Mouse (Mus musculus): ENCODE measurements around the gene Platr17. TPM values are rescaled to one million over a fixed set of nuclear protein-coding genes. Genes with fewer than 3 reads are reported as not detected.

Gene Platr17
- polyA plus RNA-seq, 1 experiment from 2014 or later: 0.79 TPM

DNA sequence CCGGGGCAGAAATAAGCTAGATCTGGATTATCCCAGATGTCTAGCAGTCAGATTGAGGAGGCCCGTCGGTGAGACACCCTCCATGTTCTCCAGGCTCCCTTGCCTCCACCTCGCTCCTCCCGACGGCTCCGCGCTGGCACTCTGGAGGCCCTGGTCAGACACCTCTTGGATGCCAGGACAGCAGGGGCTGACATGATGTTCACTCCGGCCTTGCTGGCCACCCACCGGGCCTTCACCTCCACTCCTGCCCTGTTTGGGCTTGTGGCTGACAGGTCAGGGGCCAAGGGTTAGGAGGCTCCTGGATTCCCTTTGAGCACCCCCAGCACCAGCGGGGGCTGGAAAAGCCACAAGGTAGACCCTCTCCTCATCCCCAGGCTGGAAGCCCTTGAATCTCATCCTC, 27.0 kb downstream of the Platr17 start:
- Histone ChIP-seq H3K9ac (replicated peaks; ENCODE audit: low read depth, low read length) (no peak overlapping the region), H3K4me2 (ENCODE audit: low read depth, low read length) (no peak overlapping the region), H3K9me3 (ENCODE audit: control insufficient read depth, low read length) (no peaks in the 10 kb centered on the region), H3K27ac (ENCODE audit: low read depth, low read length) (no peak overlapping the region), H3K4me1 (ENCODE audit: control insufficient read depth, insufficient read depth, low read length) (peaks cover 9% of the 10 kb centered on the region), H3K4me3 (ENCODE audit: low read depth, low read length) (no peak overlapping the region), H3K36me3 (ENCODE audit: control insufficient read depth, insufficient read depth, low read length) (peaks cover 10% of the 10 kb centered on the region; the same call in 1 of the 2 replicates), H3K27me3 (ENCODE audit: control insufficient read depth, insufficient read depth, low read length) (no peaks in the 10 kb centered on the region)
- no peak for ATAC-seq (ENCODE audit: low read depth)
- 93% methylated on average over 11 of the region's 11 CpGs for WGBS

DNA sequence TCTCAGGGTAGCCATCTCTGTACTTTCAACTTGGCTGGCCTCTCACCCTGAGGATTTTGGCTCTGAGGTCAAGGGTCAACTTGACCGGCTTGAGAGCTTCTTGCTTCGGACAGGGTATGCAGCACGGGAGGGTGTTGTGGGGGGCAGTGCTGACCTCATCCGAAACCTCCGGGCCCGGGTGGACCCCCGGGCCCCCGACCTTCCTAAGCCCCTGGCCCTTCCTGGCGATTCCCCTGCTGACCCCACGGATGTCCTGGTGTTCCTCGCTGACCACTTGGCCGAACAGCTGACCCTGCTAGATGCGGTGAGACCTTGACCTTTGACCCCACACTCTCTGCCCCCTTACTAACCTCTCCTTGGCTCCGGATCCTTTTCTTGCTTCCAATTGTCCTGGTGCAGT, 27.5 kb downstream of the Platr17 start:
- H3K36me3 ChIP-seq (ENCODE audit: control insufficient read depth, insufficient read depth, low read length): peaks cover 13% of the 10 kb centered on the region; the same call in 1 of the 2 replicates
- no peak overlapping the region for H3K4me3 ChIP-seq (ENCODE audit: low read depth, low read length)
- WGBS: 95% methylated on average over 14 of the region's 14 CpGs
- H3K9me3 ChIP-seq (ENCODE audit: control insufficient read depth, low read length): no peaks in the 10 kb centered on the region
- no peak overlapping the region for H3K9ac ChIP-seq (replicated peaks; ENCODE audit: low read depth, low read length)
- H3K27me3 ChIP-seq (ENCODE audit: control insufficient read depth, insufficient read depth, low read length): no peaks in the 10 kb centered on the region
- no peak overlapping the region for H3K27ac ChIP-seq (ENCODE audit: low read depth, low read length)
- no peak overlapping the region for H3K4me2 ChIP-seq (ENCODE audit: low read depth, low read length)
- no peak for ATAC-seq (ENCODE audit: low read depth)
- peaks cover 9% of the 10 kb centered on the region for H3K4me1 ChIP-seq (ENCODE audit: control insufficient read depth, insufficient read depth, low read length)

DNA sequence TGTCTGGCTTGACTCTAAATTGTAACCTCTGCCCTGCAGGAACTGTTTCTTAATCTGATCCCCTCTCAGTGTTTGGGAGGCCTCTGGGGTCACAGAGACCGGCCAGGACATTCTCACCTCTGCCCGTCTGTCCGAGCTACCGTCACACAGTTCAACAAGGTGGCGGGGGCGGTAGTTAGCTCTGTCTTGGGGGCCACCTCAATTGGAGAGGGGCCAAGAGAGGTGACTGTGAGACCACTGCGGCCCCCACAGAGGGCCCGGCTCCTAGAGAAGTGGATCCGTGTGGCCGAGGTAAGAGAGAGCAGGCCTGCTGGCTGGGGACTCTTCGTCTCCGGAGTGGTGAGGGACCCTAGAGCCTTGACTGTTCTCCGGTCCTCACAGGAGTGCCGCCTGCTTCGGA, 28.0 kb downstream of the Platr17 start:
- H3K27ac ChIP-seq (ENCODE audit: low read depth, low read length): no peak overlapping the region
- no peak overlapping the region for H3K9ac ChIP-seq (replicated peaks; ENCODE audit: low read depth, low read length)
- H3K27me3 ChIP-seq (ENCODE audit: control insufficient read depth, insufficient read depth, low read length): no peaks in the 10 kb centered on the region
- no peaks in the 10 kb centered on the region for H3K9me3 ChIP-seq (ENCODE audit: control insufficient read depth, low read length)
- H3K36me3 ChIP-seq (ENCODE audit: control insufficient read depth, insufficient read depth, low read length): peaks cover 15% of the 10 kb centered on the region; the same call in 1 of the 2 replicates
- H3K4me3 ChIP-seq (ENCODE audit: low read depth, low read length): no peak overlapping the region
- WGBS: 92% methylated on average over 15 of the region's 15 CpGs
- no peak for ATAC-seq (ENCODE audit: low read depth)
- H3K4me2 ChIP-seq (ENCODE audit: low read depth, low read length): no peak overlapping the region
- H3K4me1 ChIP-seq (ENCODE audit: control insufficient read depth, insufficient read depth, low read length): peaks cover 9% of the 10 kb centered on the region

DNA sequence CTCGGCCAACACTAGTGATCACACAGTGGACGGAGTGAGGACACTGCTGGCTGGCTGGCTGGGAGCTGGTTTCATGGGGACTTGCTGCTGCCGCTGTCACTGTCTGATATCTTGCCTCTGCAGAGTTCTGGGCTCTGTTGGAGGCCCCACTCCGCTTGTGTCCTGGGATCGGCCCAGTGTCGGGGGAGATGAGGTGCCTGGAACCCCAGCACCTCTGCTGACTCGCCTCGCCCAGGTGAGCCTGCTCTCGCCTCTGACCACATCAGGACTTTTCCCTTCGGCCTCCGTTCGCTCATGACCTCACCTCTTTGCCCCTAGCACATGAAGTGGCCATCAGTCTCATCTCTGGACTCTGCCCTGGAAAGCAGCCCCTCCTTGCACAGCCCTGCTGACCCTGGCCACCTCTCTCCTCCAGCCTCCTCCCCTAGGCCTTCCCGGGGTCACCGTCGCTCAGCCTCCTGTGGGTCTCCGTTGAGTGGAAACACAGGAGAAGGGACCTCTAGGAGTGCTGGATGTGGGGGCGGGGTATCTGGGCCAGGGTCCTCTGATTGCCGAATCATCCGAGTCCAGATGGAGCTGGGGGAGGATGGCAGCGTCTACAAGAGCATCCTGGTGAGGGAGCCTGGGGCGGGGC, 30.6 kb downstream of the Platr17 start:
- H3K27ac ChIP-seq (ENCODE audit: low read depth, low read length): no peak overlapping the region
- no peak for ATAC-seq (ENCODE audit: low read depth)
- H3K27me3 ChIP-seq (ENCODE audit: control insufficient read depth, insufficient read depth, low read length): no peaks in the 10 kb centered on the region
- no peak overlapping the region for H3K4me2 ChIP-seq (ENCODE audit: low read depth, low read length)
- H3K9ac ChIP-seq (replicated peaks; ENCODE audit: low read depth, low read length): no peak overlapping the region
- 89% methylated on average over 21 of the region's 21 CpGs for WGBS
- no peaks in the 10 kb centered on the region for H3K9me3 ChIP-seq (ENCODE audit: control insufficient read depth, low read length)
- peaks cover 13% of the 10 kb centered on the region for H3K4me1 ChIP-seq (ENCODE audit: control insufficient read depth, insufficient read depth, low read length)
- peaks cover 15% of the 10 kb centered on the region; the same call in 1 of the 2 replicates for H3K36me3 ChIP-seq (ENCODE audit: control insufficient read depth, insufficient read depth, low read length)
- no peak overlapping the region for H3K4me3 ChIP-seq (ENCODE audit: low read depth, low read length)

DNA sequence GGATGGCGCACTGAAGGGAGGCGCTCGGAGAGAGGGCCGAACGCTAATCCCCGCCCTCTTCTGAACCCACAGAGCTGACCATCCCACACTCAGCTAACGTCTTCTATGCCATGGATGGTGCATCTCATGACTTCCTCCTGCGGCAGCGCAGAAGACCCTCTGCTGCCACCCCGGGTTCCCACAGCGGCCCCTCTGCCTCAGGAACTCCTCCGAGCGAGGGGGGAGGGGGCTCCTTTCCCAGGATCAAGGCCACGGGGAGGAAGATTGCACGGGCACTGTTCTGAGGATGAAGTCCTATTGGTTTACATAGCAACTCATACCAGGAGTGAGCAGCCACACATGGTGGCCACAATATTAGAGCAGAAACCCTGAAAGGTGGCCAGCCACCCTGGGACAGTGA, 32.1 kb downstream of the Platr17 start:
- WGBS: 84% methylated on average over 15 of the region's 15 CpGs
- Histone ChIP-seq H3K36me3 (ENCODE audit: control insufficient read depth, insufficient read depth, low read length) (peaks cover 15% of the 10 kb centered on the region; the same call in 1 of the 2 replicates), H3K27ac (ENCODE audit: low read depth, low read length) (no peak overlapping the region), H3K27me3 (ENCODE audit: control insufficient read depth, insufficient read depth, low read length) (no peaks in the 10 kb centered on the region), H3K4me2 (ENCODE audit: low read depth, low read length) (no peak overlapping the region), H3K4me1 (ENCODE audit: control insufficient read depth, insufficient read depth, low read length) (peaks cover 17% of the 10 kb centered on the region), H3K9ac (replicated peaks; ENCODE audit: low read depth, low read length) (no peak overlapping the region), H3K4me3 (ENCODE audit: low read depth, low read length) (no peak overlapping the region), H3K9me3 (ENCODE audit: control insufficient read depth, low read length) (no peaks in the 10 kb centered on the region)
- no peak for ATAC-seq (ENCODE audit: low read depth)

DNA sequence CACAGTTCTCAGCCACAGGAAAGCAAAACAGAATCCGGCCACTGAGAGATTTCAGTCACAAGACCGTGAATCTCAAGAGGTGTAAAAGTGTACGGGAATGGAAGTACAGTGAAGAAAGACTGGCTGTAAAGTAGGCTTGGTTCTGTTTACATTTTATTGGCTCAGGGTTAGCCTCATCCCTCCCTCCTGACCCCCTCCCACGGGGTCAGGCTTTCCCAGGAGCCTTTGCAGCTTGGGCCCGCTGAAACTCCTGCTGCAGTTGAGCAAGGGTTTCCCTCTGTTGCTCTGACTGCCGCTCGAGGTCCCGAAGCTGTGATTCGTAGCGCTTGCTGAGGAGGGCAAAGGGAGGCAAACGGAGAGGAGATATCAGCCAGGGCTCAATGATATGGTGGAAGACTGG, 33.8 kb downstream of the Platr17 start:
- Histone ChIP-seq H3K4me1 (ENCODE audit: control insufficient read depth, insufficient read depth, low read length) (peaks cover 17% of the 10 kb centered on the region), H3K9ac (replicated peaks; ENCODE audit: low read depth, low read length) (no peak overlapping the region), H3K36me3 (ENCODE audit: control insufficient read depth, insufficient read depth, low read length) (peaks cover 6% of the 10 kb centered on the region), H3K27ac (ENCODE audit: low read depth, low read length) (no peak overlapping the region), H3K4me3 (ENCODE audit: low read depth, low read length) (no peak overlapping the region), H3K4me2 (ENCODE audit: low read depth, low read length) (no peak overlapping the region), H3K27me3 (ENCODE audit: control insufficient read depth, insufficient read depth, low read length) (no peaks in the 10 kb centered on the region), H3K9me3 (ENCODE audit: control insufficient read depth, low read length) (no peaks in the 10 kb centered on the region)
- no peak for ATAC-seq (ENCODE audit: low read depth)
- 80% methylated on average over 11 of the region's 11 CpGs for WGBS

DNA sequence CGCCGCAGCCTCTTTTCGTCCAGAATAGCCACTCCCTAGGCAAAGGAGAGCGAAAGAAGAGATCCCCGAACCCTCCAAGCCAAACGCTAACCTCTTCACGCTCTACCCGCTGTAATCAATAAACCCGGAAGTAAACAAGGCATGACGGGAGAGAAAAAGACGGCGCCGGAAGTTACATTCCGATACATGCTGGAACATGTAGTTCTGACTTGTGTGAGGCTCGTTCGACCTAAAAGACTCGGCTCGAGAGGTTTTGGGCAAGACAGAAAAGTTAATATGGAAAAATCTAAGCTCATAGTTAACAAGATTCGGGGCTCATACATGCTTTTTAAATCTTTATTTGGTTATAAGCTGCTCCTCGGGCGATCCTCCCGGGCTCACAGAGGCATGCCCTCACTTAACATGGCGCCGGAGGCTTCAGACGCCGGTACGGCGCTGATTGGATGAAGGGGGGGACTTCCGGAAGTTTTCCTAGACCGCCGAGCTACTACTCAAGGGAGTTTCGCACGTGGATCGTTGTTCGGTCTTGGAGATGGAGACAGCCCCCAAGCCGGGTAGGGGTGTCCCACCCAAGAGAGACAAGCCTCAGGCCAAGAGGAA, 35.4 kb downstream of the Platr17 start, which contains the start of the genes Pfdn6 and Wdr46:
Gene Pfdn6 (minus strand): TSS at position 138 of the 600 bp plus-strand sequence.
Gene Wdr46 (plus strand): TSS at position 455 of the 600 bp plus-strand sequence.
- H3K4me1 ChIP-seq (ENCODE audit: control insufficient read depth, insufficient read depth, low read length): peaks cover 17% of the 10 kb centered on the region
- peaks cover 11% of the 10 kb centered on the region for H3K36me3 ChIP-seq (ENCODE audit: control insufficient read depth, insufficient read depth, low read length)
- ATAC-seq (ENCODE audit: low read depth): peak; percentile 91
- under 1% methylated on average over 36 of the region's 36 CpGs for WGBS
- peak within 1 kb of the TSS; percentile 76 for H3K4me3 ChIP-seq (ENCODE audit: low read depth, low read length)
- no peak within 1 kb of the TSS for H3K27ac ChIP-seq (ENCODE audit: low read depth, low read length)
- H3K27me3 ChIP-seq (ENCODE audit: control insufficient read depth, insufficient read depth, low read length): no peaks in the 10 kb centered on the region
- H3K4me2 ChIP-seq (ENCODE audit: low read depth, low read length): peak within 1 kb of the TSS; percentile 97
- H3K9me3 ChIP-seq (ENCODE audit: control insufficient read depth, low read length): no peaks in the 10 kb centered on the region
- peak within 1 kb of the TSS; percentile 74 for H3K9ac ChIP-seq (replicated peaks; ENCODE audit: low read depth, low read length)

DNA sequence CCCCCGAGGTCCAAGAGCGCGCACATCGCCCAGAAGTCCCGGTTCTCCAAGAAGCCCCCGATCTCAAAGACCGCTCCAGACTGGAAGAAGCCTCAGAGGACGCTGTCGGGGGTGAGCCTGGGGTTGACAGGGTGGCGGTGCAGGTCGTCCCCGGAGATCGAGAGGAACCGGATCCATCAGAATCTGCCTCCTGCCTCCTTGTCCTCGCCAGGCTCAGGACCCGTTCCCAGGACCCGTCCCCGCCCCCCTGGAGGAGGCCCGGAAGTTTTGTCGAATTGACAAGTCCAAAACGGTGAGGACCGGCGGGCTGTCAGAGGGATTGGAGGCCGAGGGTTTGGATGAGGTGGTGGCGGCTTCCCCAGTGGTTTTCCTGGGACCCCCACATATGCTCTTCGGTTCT, 36.0 kb downstream of the Platr17 start:
- peak; percentile 9 for ATAC-seq (ENCODE audit: low read depth)
- H3K9ac ChIP-seq (replicated peaks; ENCODE audit: low read depth, low read length): peak overlapping the region; percentile 74
- H3K27me3 ChIP-seq (ENCODE audit: control insufficient read depth, insufficient read depth, low read length): no peaks in the 10 kb centered on the region
- H3K9me3 ChIP-seq (ENCODE audit: control insufficient read depth, low read length): no peaks in the 10 kb centered on the region
- H3K36me3 ChIP-seq (ENCODE audit: control insufficient read depth, insufficient read depth, low read length): peaks cover 12% of the 10 kb centered on the region
- peak overlapping the region; percentile 76 for H3K4me3 ChIP-seq (ENCODE audit: low read depth, low read length)
- H3K4me2 ChIP-seq (ENCODE audit: low read depth, low read length): peak overlapping the region; percentile 97
- no peak overlapping the region for H3K27ac ChIP-seq (ENCODE audit: low read depth, low read length)
- 3% methylated on average over 25 of the region's 26 CpGs for WGBS
- H3K4me1 ChIP-seq (ENCODE audit: control insufficient read depth, insufficient read depth, low read length): peaks cover 17% of the 10 kb centered on the region

DNA sequence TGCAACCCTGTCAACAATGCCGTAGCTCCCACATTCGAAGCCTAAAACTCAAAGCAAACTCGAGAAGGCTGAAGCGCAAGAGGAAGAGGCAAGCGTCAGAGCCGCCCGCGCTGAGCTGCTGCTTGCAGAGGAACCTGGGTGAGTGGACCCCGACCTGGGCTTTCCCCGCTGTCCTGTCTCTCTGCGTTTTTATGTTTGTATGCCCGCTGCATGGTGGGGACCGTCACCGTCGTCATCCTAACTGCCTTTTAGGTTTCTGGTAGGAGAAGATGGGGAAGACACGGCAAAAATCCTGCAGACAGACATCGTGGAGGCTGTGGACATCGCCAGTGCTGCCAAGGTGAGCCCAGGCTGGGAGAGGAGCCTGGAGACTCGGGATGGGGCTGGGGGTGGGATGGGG, 36.4 kb downstream of the Platr17 start:
- peaks cover 17% of the 10 kb centered on the region for H3K4me1 ChIP-seq (ENCODE audit: control insufficient read depth, insufficient read depth, low read length)
- H3K27ac ChIP-seq (ENCODE audit: low read depth, low read length): no peak overlapping the region
- no peaks in the 10 kb centered on the region for H3K9me3 ChIP-seq (ENCODE audit: control insufficient read depth, low read length)
- peak overlapping the region; percentile 74 for H3K9ac ChIP-seq (replicated peaks; ENCODE audit: low read depth, low read length)
- H3K4me2 ChIP-seq (ENCODE audit: low read depth, low read length): peak overlapping the region; percentile 97
- peak overlapping the region; percentile 76 for H3K4me3 ChIP-seq (ENCODE audit: low read depth, low read length)
- 58% methylated on average over 19 of the region's 19 CpGs for WGBS
- H3K27me3 ChIP-seq (ENCODE audit: control insufficient read depth, insufficient read depth, low read length): no peaks in the 10 kb centered on the region
- peaks cover 16% of the 10 kb centered on the region for H3K36me3 ChIP-seq (ENCODE audit: control insufficient read depth, insufficient read depth, low read length)
- no peak for ATAC-seq (ENCODE audit: low read depth)
